Mouse (Mus musculus): ENCODE measurements at regions not wholly inside any gene's neighbourhood (a gene's known extent, or its start where the extent isn't known, plus 50 kb on each side); places are given as distances from the start of the nearest gene placed in this dataset.

GRCm38 (mm10) chr15:40013833-40014232, 120.3 kb upstream of the 9330182O14Rik start:
- no peak for TF ChIP-seq HCFC1 (IDR thresholded peaks at IDR 0.05; ENCODE audit: borderline replicate concordance, insufficient read depth, low read length)
- no peak for TF ChIP-seq MAFK (IDR thresholded peaks at IDR 0.05; ENCODE audit: insufficient read depth, low read depth, low read length)
- TF ChIP-seq CHD2 (IDR thresholded peaks at IDR 0.05; ENCODE audit: low read depth, low read length), result no peak
- TF ChIP-seq ZNF384 (IDR thresholded peaks at IDR 0.05; ENCODE audit: low read depth, low read length), result no peak
- TF ChIP-seq ZC3H11A (IDR thresholded peaks at IDR 0.05; ENCODE audit: borderline replicate concordance, low read depth, low read length), result no peak
